Mouse (Mus musculus) heart, postnatal 14 days (tissue): ENCODE results near the gene Vtn. TPM values are rescaled to one million over a fixed set of nuclear protein-coding genes. Genes with fewer than 3 reads are reported as not detected.

ENCODE experiments used
- DNase-seq, 2 experiments: peaks; one replicate each; pipeline ENCODE4 v3.0.0; 2021 to 2022
- intact Hi-C: fragments of 180-260 bp; cut with DNase I; formaldehyde crosslinking; loops from one replicate; pipeline ENCODE4 v1.15.1; 2025
- total RNA-seq, 2 experiments: library from RNA; stranded (reverse); gene quantifications; 2 replicates each; pipeline ENCODE4 v1.2.3; 2021

Vtn gene
- total RNA-seq, 2 experiments from 2014 or later: 32.0 to 36.5 TPM

- peak; percentile 50 to 69 for DNase-seq
- intact Hi-C loops: no loop called here
These were observed 3.0 kb upstream of the Vtn start for GRCm38 (mm10) chr11:78495904-78496303.

- DNase-seq: peak in 1 of 2 experiments; percentile 17
- intact Hi-C loops: no loop called here
These were observed 1.8 kb upstream of the Vtn start for GRCm38 (mm10) chr11:78497071-78497541.

DNA sequence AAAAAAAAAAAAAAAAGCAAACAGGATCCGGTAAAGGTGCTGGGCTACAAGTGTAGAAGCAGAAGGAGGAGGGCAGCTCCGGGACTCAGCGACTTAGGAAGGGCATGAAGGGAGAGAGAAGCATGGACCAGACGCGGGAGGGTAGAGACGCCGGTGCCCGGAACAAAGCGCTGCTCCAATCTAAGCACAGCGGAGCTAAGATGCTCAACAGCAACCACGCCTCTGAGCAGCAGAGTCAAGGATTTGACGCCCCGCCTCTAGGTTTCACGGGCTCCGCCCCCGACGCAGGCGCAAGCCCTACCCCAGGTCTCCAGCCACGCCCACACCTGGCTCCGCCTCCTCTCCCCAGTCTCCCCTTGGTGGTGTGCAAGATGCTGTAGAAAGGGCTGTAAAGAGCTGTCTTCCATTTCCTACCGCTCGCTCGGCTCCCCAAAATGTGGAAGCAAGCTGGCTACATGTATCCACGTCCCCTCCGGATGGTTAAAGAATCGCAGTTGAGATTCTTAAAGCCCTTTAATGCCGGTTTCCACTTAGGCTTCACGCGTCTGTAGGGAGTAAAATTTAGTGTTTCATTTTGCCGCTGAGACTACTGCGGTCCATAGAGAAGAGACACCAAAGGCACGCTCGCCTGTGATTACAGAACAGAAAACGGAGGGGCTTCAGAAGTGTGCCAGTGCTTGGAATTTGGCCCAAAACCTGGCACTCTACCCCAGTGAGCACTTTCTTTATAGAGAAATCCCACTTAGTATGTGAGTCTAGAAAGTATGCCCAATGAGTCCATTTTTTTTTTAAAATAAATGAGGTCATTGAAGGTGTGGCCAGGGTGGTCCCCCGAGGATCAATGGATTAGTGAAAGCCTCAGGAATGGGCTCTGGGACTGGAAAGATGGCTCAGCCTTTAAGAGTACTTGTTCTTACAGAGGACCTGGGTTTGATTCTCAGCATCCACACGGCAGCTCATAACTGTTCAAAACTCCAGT, 1.1 kb upstream of the Vtn start, which contains the start of gene Sarm1:
Sarm1 (minus strand) TSS at position 211 of the 979 bp plus-strand sequence.
- intact Hi-C loops: no loop called here
- peak; percentile 83 to 87 for DNase-seq

DNA sequence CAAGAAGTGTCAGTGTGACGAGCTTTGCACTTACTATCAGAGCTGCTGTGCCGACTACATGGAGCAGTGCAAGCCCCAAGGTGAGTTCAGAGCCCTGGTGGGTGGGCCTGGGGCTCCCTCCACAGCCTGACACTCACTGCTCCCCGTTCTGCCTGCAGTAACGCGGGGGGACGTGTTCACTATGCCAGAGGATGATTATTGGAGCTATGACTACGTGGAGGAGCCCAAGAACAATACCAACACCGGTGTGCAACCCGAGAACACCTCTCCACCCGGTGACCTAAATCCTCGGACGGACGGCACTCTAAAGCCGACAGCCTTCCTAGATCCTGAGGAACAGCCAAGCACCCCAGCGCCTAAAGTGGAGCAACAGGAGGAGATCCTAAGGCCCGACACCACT, 652 bp downstream of the Vtn start:
- DNase-seq: no peak
- intact Hi-C loops: no loop called here

GRCm38 (mm10) chr11:78500623-78501202, 1.8 kb downstream of the Vtn start:
- intact Hi-C loops: no loop called here
- no peak for DNase-seq

- no peak for DNase-seq
- intact Hi-C loops: no loop called here
These were observed 2.6 kb downstream of the Vtn start for GRCm38 (mm10) chr11:78501529-78501928.

GRCm38 (mm10) chr11:78502909-78503650, 4.2 kb downstream of the Vtn start, which contains the start of gene Sebox:
Gene Sebox (plus strand): TSS chr11:78503447.
- intact Hi-C loops: no loop called here

GRCm38 (mm10) chr11:78505430-78505829, 6.5 kb downstream of the Vtn start:
- intact Hi-C loops: no loop called here
- no peak for DNase-seq

More at GRCm38 (mm10) chr11:78502909-78503650, 4.2 kb downstream of the Vtn start, which contains the start of gene Sebox:
- DNase-seq: no peak

- intact Hi-C loops: no loop called here
- DNase-seq: no peak
These were observed 10.3 kb downstream of the Vtn start for GRCm38 (mm10) chr11:78509148-78509547.

DNA sequence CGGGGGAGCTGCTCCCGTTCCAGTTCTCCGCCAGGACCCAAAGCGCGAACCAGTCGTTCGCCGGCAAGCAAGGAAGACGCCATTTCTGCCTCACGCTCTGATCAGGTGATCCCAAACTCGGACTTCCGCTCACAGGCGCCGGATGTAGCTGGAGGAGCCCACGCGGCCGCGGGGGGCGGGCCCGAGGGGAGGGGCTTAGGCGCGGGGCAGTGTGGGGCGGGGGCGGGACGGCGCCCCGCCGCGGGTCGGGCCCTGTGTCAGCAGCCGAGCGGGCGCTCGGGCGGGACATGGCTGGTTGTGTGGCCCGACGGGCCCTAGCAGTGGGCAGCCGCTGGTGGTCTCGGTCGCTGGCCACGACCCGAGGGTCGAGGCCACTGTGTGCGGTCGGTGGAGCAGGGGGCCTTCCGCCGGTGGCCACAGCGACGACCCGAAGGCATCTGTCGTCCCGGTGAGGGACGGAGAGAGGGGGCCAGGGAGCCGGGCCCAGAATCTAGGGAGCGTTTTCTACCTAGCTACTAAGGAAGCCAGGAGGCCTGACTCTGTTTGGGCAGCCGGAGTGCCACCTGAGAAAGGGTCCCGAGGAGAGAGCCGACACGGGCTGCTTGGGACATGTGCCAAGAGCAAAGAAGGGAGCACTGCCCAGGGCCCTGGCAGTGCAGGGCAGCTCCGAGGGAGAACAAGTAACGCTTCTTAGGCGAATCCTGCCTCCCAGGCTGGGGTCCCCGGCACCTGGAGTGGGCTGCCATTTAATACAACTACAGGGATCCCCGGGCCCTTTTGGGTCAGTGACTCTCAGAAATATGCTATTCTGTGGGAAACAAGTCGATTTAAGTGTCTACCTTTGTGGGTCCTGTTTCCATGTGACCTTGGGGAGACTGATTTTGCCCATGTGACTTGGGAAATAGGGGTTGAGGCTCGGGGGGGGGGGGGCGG, 13.4 kb downstream of the Vtn start, which contains the start of the genes Tmem199 and Poldip2:
Tmem199 (minus strand) TSS at position 148 of the 933 bp plus-strand sequence.
Poldip2 (plus strand) TSS at position 169 of the 933 bp plus-strand sequence.
- intact Hi-C loops: no loop called here
- DNase-seq: peak; percentile 92 to 93

DNA sequence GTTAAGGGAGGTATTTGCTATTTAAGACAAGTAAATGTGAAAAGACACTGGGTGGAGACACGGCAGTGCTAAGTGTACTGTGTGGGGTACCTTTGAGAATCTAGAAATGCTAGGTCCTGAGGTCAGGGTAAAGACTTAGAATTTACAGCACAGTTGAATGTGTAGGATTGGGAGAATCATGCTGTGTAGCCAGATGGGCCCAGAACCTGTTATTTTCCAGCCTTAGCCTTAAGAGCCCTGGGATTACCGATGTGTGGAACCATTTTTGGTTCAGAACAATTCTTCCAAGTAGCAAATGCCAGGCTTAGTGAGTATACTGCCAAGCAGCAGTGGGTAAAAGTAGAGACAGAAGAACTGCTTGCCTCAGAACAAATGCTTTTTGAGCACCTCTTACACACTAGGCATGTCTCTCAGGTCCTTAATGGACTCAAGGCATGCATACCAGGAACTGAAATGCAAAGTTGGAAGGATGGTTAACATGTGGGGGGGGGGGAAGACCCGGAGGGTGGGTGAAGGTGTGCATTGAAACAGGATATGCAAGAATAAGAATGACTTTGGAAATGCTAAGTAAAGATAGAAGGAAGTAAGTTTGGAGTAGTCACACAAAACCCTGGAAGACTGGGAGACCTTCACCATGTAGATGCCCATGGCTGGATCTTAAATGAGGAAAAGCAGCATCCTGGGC, 14.4 kb downstream of the Vtn start:
- DNase-seq: no peak
- intact Hi-C loops: no loop called here

GRCm38 (mm10) chr11:78515549-78516325, 16.8 kb downstream of the Vtn start:
- intact Hi-C loops: no loop called here
- DNase-seq: no peak

- intact Hi-C loops: no loop called here
- DNase-seq: no peak
These were observed 20.0 kb downstream of the Vtn start for GRCm38 (mm10) chr11:78518931-78519330.

GRCm38 (mm10) chr11:78521880-78522279, 23.0 kb downstream of the Vtn start:
- intact Hi-C loops: no loop called here
- peak in 1 of 2 experiments; percentile 36 for DNase-seq

- DNase-seq: no peak
- intact Hi-C loops: no loop called here
These were observed 23.6 kb downstream of the Vtn start for GRCm38 (mm10) chr11:78522481-78522997.

- no peak for DNase-seq
- intact Hi-C loops: no loop called here
These were observed 24.5 kb downstream of the Vtn start for GRCm38 (mm10) chr11:78523241-78523955.

DNA sequence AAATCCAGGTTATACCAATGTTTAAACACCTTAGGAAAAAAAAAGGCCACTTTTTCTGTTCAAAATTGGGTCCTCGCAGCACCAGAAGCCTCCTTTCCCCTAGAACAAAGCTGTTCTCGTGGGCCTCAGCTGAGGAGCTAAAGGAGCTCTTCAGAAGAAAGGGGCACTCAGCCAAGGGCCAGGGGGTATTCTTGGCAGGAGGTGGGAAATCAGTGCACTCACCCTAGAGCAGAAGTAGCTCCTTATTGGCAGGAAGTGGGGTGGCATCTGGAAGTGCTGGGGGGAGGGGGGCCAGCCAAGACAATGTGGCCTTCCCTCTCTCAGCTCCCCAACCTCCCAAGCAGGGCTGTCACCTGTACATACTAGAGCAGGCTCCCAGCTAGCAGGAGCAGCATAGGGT, 25.9 kb downstream of the Vtn start:
- DNase-seq: no peak
- intact Hi-C loops: no loop called here
